Mouse (Mus musculus): ENCODE results near the gene Rsrc1.

The Rsrc1 gene

DNA sequence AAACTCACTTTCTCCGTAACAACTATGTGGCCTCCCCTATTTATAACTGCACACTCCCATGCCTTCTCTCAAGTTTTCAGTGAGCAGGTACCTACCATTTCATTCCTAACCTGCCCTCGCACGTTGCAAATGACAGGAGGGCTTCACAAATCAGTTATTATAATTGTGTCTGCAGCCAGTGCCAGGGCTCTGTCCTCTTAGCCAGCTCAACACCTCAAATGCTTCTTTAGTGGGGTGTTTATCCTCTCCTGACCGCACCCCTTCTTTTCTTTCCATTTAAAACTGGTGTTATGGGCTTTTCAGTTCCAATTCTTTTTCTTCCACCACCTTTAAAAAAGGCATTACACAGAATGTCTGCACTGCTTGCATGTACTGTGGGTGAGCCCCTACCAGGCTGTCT lies 391.0 kb downstream of the Rsrc1 start:
- no peak for DNase-seq (ENCODE audit: inconsistent ontology term)

DNA sequence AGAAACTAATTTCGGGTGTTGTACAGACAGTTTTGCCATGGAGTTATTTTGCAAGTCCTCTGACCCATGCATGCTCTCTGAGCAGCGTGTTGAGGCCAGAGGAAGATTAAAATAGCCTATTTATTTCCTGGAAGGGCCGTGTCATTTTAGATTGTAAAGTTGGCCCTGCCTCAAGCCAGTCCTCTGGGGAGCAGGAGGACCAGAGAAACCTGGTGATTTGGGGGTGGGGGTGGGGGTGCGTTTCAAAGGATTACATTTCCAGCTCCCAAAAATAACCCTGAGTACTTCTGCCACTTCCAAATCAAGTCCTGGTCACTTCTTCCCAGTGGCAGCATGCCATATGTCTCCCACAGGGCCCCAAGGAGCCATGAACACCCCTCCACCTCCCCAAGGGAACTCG lies 391.6 kb downstream of the Rsrc1 start:
- no peak for DNase-seq (ENCODE audit: inconsistent ontology term)

DNA sequence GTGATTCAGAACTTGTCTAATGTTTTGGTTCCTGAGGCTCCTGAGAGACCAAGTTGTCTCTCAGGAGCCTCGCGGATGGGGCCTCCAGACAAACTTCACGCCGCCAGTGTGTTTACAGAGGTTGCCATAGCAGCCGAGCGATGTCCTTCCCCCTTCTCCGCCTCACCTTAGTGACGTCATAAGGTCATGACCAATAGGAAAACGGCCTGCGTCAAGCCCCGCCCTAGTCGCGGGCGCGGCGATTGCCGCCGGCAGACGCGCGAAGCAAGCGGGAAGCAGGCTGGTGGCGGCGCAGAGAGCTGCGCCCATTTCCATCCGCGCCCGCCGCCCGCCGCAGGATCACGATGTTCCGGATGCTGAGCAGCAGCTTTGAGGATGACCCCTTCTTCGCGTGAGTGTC lies 392.7 kb downstream of the Rsrc1 start, which contains the start of gene Mlf1:
Gene Mlf1 (plus strand): TSS at position 226 of the 400 bp plus-strand sequence.
- peak; percentile 95 for DNase-seq (ENCODE audit: inconsistent ontology term)

DNA sequence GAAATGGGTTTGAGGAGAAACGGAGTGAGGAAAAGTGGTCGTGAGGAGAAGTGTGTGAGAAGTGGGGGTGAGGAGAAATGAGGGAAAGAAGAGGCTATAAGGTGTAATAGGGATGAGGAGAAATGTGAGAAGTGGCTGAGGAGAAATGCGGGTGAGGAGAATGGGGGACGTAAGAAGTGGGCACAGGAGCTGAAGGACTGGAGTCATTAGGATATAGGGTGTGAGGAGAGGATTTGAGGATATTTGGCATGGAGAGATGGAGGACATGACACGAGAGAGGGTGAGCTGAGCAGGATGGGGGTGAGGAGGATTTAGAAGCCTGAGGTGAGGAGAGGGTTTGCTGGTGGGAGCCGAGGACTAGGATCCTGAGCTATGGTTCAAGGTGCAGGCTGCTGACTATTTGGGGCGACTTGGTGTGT lies 393.2 kb downstream of the Rsrc1 start:
- DNase-seq (ENCODE audit: inconsistent ontology term): no peak

DNA sequence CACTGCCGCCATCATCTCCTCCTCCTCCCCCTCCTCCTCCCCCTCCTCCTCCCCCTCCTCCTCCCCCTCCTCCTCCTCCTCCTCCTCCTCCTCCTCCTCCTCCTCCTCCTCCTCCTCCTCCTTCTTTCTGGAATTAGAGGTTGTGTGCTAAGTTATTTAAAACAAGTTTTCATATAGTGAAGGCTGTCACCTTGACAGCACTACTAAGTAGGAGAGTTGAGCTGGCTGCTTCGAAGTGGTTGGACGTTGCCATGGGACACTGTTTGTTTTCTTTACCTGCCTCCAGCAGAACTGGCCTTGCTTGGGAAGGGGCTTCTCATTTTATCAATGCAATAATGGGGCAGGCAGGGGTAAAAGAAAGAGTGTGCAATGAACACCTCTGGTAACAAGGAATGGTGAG lies 393.9 kb downstream of the Rsrc1 start, which contains the start of gene Gm17402:
Gene Gm17402 (minus strand): TSS at position 101 of the 400 bp plus-strand sequence.
- no peak for DNase-seq (ENCODE audit: inconsistent ontology term)

DNA sequence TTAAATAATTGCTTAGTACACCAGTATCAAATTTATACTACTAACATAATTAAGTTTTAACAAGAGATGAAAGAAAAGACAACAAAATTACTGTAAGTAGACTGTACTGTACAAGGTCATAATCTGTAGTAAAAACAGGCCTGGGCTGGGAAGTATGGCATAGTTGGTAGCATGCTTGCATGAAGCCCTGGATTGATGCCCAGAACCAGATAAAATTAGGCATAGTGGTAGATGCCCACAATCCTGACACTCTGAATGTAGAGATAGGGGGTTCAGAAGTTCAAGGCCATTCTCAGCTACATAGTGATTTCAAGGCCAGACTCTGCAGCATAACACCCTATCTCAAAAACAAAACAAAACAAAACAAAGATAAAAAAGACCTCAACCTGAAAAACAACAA lies 397.0 kb downstream of the Rsrc1 start:
- DNase-seq (ENCODE audit: inconsistent ontology term): peak; percentile 36

Data from Muller cell, postnatal 12 days (primary cell).